Mouse (Mus musculus): ENCODE results near the gene Slco2b1. TPM values are rescaled to one million over a fixed set of nuclear protein-coding genes. Genes with fewer than 3 reads are reported as not detected.

Gene Slco2b1
- polyA plus RNA-seq, 1 experiment from 2014 or later, result 4.0 TPM

GRCm38 (mm10) chr7:99642078-99642477 lies 69.1 kb downstream of the Slco2b1 start:
- H3K36me3 ChIP-seq (ENCODE audit: control insufficient read depth, insufficient read depth, low read length), result no peaks in the 10 kb centered on the region
- H3K27me3 ChIP-seq (ENCODE audit: control insufficient read depth, insufficient read depth, low read depth, low read length), result no peaks in the 10 kb centered on the region
- no peak overlapping the region for H3K4me3 ChIP-seq (ENCODE audit: low read length)
- H3K9me3 ChIP-seq (ENCODE audit: control insufficient read depth, low read length), result no peaks in the 10 kb centered on the region
- no peak for ATAC-seq (ENCODE audit: low read depth)
- WGBS, result 16% methylated on average over 3 of the region's 3 CpGs
- no peak overlapping the region for H3K4me2 ChIP-seq (ENCODE audit: low read depth, low read length)
- H3K9ac ChIP-seq (ENCODE audit: low read length), result no peak overlapping the region
- no peak overlapping the region for H3K27ac ChIP-seq (ENCODE audit: low read length)
- H3K4me1 ChIP-seq (replicated peaks; ENCODE audit: control insufficient read depth, insufficient read depth, low read length), result no peaks in the 10 kb centered on the region

DNA sequence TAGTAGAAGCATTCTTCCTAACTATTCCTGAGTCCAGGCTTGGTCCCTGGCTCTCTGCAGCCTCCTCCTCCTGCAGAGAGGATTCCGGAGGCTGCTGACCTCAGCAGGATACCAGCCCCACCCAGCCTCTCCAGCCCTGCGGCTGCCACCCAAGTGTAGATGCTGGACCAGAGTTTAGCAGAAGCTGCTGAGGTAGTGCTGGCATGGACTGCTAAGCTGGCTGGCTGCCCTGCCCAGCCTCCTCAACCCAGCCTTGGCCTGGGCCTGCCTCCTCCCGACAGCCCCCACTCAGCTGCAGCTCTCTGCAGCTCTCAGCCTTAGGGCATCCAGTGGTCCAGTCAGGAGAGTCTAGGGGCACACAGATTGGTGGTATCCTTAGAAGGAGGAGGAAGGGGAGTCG lies 69.9 kb downstream of the Slco2b1 start:
- Histone ChIP-seq H3K9ac (ENCODE audit: low read length) (no peak overlapping the region), H3K9me3 (ENCODE audit: control insufficient read depth, low read length) (no peaks in the 10 kb centered on the region), H3K27ac (ENCODE audit: low read length) (no peak overlapping the region), H3K4me2 (ENCODE audit: low read depth, low read length) (no peak overlapping the region), H3K27me3 (ENCODE audit: control insufficient read depth, insufficient read depth, low read depth, low read length) (no peaks in the 10 kb centered on the region), H3K4me3 (ENCODE audit: low read length) (no peak overlapping the region), H3K36me3 (ENCODE audit: control insufficient read depth, insufficient read depth, low read length) (no peaks in the 10 kb centered on the region), H3K4me1 (replicated peaks; ENCODE audit: control insufficient read depth, insufficient read depth, low read length) (no peaks in the 10 kb centered on the region)
- peak; percentile 36; the same call in 1 of the 2 replicates for ATAC-seq (ENCODE audit: low read depth)
- 31% methylated on average over 4 of the region's 4 CpGs for WGBS

- Histone ChIP-seq H3K9me3 (ENCODE audit: control insufficient read depth, low read length) (no peaks in the 10 kb centered on the region), H3K36me3 (ENCODE audit: control insufficient read depth, insufficient read depth, low read length) (no peaks in the 10 kb centered on the region), H3K27ac (ENCODE audit: low read length) (no peak overlapping the region), H3K4me1 (replicated peaks; ENCODE audit: control insufficient read depth, insufficient read depth, low read length) (no peaks in the 10 kb centered on the region), H3K9ac (ENCODE audit: low read length) (no peak overlapping the region), H3K4me3 (ENCODE audit: low read length) (no peak overlapping the region), H3K4me2 (ENCODE audit: low read depth, low read length) (no peak overlapping the region), H3K27me3 (ENCODE audit: control insufficient read depth, insufficient read depth, low read depth, low read length) (no peaks in the 10 kb centered on the region; the same call in 1 of the 2 replicates)
- 74% methylated on average over 8 of the region's 8 CpGs for WGBS
- no peak for ATAC-seq (ENCODE audit: low read depth)
Observed at GRCm38 (mm10) chr7:99633966-99634665, 77.0 kb downstream of the Slco2b1 start.

- Histone ChIP-seq H3K36me3 (ENCODE audit: control insufficient read depth, insufficient read depth, low read length) (no peaks in the 10 kb centered on the region), H3K27ac (ENCODE audit: low read length) (no peak overlapping the region), H3K9ac (ENCODE audit: low read length) (no peak overlapping the region), H3K4me1 (replicated peaks; ENCODE audit: control insufficient read depth, insufficient read depth, low read length) (no peaks in the 10 kb centered on the region), H3K4me2 (ENCODE audit: low read depth, low read length) (no peak overlapping the region), H3K27me3 (ENCODE audit: control insufficient read depth, insufficient read depth, low read depth, low read length) (peaks cover 7% of the 10 kb centered on the region), H3K9me3 (ENCODE audit: control insufficient read depth, low read length) (no peaks in the 10 kb centered on the region), H3K4me3 (ENCODE audit: low read length) (no peak overlapping the region)
- 18% methylated on average over 6 of the region's 6 CpGs for WGBS
- ATAC-seq (ENCODE audit: low read depth), result no peak
Observed at GRCm38 (mm10) chr7:99632286-99632685, 78.9 kb downstream of the Slco2b1 start.

DNA sequence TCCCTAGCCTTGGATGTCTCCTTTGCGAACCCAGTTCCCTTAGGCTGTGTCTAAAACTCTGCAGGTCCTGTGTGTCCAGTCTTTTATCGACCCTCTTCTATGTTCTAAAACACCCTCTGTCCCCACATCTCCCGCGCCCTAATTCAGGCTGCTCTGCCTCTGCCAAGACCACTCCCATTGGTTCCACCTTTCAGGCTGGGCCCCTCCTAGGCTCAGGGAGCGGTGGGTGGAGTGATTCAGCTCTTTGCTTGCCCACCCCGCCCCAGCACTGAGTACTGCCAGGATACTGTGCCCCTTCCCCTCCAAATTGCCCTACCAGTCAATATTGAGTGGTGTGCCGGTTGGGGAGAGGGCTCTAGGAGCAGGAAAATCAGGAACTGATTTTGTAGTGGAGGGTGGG lies 83.8 kb downstream of the Slco2b1 start:
- H3K4me3 ChIP-seq (ENCODE audit: low read length), result no peak overlapping the region
- no peak overlapping the region for H3K4me2 ChIP-seq (ENCODE audit: low read depth, low read length)
- no peak overlapping the region for H3K27ac ChIP-seq (ENCODE audit: low read length)
- 3% methylated on average over 7 of the region's 7 CpGs for WGBS
- peaks cover 12% of the 10 kb centered on the region for H3K4me1 ChIP-seq (replicated peaks; ENCODE audit: control insufficient read depth, insufficient read depth, low read length)
- H3K9ac ChIP-seq (ENCODE audit: low read length), result no peak overlapping the region
- no peak for ATAC-seq (ENCODE audit: low read depth)
- no peaks in the 10 kb centered on the region for H3K36me3 ChIP-seq (ENCODE audit: control insufficient read depth, insufficient read depth, low read length)
- peaks cover 42% of the 10 kb centered on the region for H3K27me3 ChIP-seq (ENCODE audit: control insufficient read depth, insufficient read depth, low read depth, low read length)
- no peaks in the 10 kb centered on the region for H3K9me3 ChIP-seq (ENCODE audit: control insufficient read depth, low read length)

DNA sequence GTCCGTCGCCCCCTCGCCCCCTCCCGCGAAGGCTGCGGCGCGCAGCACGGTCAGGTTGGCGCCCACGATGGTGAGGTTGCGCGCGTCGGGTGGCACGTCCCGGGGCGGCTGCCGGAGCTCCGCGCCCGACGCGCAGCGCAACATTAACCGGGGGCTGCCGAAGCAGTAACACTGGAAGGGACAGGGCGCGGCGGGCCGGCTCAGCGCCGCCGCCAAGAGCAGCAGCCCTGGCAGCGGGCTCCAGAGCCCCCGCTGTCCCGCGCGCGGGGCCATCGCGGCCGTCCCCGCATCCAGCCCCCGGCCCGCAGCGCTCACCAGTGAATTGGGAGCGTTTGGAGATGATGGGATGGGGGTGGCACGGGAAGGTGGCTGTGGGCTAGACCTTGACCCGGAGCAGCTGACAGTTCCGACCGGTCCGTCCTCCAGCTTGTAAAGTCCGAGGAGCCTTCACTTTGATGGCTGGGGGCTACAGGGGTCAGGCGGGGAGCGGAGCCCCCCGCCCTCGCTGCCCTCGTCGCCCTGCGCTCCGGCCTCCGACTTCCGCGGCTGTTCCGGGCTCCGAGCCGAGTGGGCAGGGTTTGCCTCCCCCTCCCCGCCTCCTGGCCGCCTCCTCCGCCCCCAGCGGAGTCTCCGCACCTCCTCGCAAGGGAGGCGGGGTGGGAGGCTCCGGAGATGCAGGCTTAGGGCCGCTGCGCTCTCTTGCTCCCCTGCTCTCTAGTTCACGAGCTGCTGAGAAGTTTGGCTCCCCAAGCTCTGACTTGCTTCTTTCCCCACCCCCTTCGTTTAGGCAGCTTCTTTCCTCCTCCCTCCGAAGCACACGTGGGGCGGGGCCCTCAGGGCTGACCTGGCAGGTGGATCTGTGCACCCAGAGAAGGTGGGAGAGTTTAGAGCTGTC lies 84.5 kb downstream of the Slco2b1 start, which contains the start of gene Tpbgl:
TSS of gene Tpbgl (minus strand) at position 728 of the 895 bp plus-strand sequence.
- peak; percentile 61 for ATAC-seq (ENCODE audit: low read depth)
- peak within 1 kb of the TSS; percentile 44 for H3K9ac ChIP-seq (ENCODE audit: low read length)
- H3K9me3 ChIP-seq (ENCODE audit: control insufficient read depth, low read length), result no peaks in the 10 kb centered on the region
- H3K27me3 ChIP-seq (ENCODE audit: control insufficient read depth, insufficient read depth, low read depth, low read length), result peaks cover 43% of the 10 kb centered on the region
- under 1% methylated on average over 61 of the region's 83 CpGs for WGBS
- peak within 1 kb of the TSS; percentile 95 for H3K4me2 ChIP-seq (ENCODE audit: low read depth, low read length)
- no peak within 1 kb of the TSS for H3K27ac ChIP-seq (ENCODE audit: low read length)
- no peaks in the 10 kb centered on the region for H3K36me3 ChIP-seq (ENCODE audit: control insufficient read depth, insufficient read depth, low read length)
- H3K4me1 ChIP-seq (replicated peaks; ENCODE audit: control insufficient read depth, insufficient read depth, low read length), result peaks cover 12% of the 10 kb centered on the region
- peak within 1 kb of the TSS; percentile 53 for H3K4me3 ChIP-seq (ENCODE audit: low read length)

GRCm38 (mm10) chr7:99625722-99626375 lies 85.3 kb downstream of the Slco2b1 start:
- under 1% methylated on average over 75 of the region's 81 CpGs for WGBS
- H3K4me1 ChIP-seq (replicated peaks; ENCODE audit: control insufficient read depth, insufficient read depth, low read length), result peaks cover 12% of the 10 kb centered on the region
- peak overlapping the region; percentile 53 for H3K4me3 ChIP-seq (ENCODE audit: low read length)
- peak; percentile 91 for ATAC-seq (ENCODE audit: low read depth)
- H3K4me2 ChIP-seq (ENCODE audit: low read depth, low read length), result peak overlapping the region; percentile 95
- H3K36me3 ChIP-seq (ENCODE audit: control insufficient read depth, insufficient read depth, low read length), result no peaks in the 10 kb centered on the region
- H3K9me3 ChIP-seq (ENCODE audit: control insufficient read depth, low read length), result no peaks in the 10 kb centered on the region
- no peak overlapping the region for H3K27ac ChIP-seq (ENCODE audit: low read length)
- H3K9ac ChIP-seq (ENCODE audit: low read length), result peak overlapping the region; percentile 44
- peaks cover 43% of the 10 kb centered on the region for H3K27me3 ChIP-seq (ENCODE audit: control insufficient read depth, insufficient read depth, low read depth, low read length)

GRCm38 (mm10) chr7:99618860-99619259 lies 92.3 kb downstream of the Slco2b1 start:
- no peak overlapping the region for H3K27ac ChIP-seq (ENCODE audit: low read length)
- peaks cover 4% of the 10 kb centered on the region for H3K27me3 ChIP-seq (ENCODE audit: control insufficient read depth, insufficient read depth, low read depth, low read length)
- no peaks in the 10 kb centered on the region for H3K9me3 ChIP-seq (ENCODE audit: control insufficient read depth, low read length)
- no peaks in the 10 kb centered on the region for H3K36me3 ChIP-seq (ENCODE audit: control insufficient read depth, insufficient read depth, low read length)
- no peak overlapping the region for H3K4me3 ChIP-seq (ENCODE audit: low read length)
- no peak for ATAC-seq (ENCODE audit: low read depth)
- 4% methylated on average over 3 of the region's 3 CpGs for WGBS
- no peak overlapping the region for H3K4me2 ChIP-seq (ENCODE audit: low read depth, low read length)
- no peak overlapping the region for H3K9ac ChIP-seq (ENCODE audit: low read length)
- H3K4me1 ChIP-seq (replicated peaks; ENCODE audit: control insufficient read depth, insufficient read depth, low read length), result no peaks in the 10 kb centered on the region

DNA sequence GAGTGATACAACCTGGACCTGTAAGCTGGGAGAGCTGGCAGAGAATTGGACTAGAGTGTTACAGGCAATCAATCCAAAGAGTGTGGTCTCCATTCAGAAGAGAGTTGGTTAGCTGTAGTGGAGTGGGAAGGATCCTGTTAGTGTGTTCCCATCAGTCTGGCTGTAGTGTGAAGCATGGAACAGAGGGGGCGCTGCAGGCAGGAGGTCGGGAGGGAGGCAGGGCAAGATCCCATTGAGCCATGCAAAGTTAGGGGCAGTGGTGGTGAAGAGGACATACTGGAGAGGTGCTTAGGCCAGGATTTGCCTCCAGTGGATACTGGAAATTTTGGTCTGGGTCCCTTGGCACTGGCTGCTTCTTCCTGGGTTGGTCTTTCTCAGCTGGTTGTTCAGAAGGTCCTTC lies 92.9 kb downstream of the Slco2b1 start:
- ATAC-seq (ENCODE audit: low read depth), result no peak
- no peaks in the 10 kb centered on the region for H3K9me3 ChIP-seq (ENCODE audit: control insufficient read depth, low read length)
- H3K27me3 ChIP-seq (ENCODE audit: control insufficient read depth, insufficient read depth, low read depth, low read length), result peaks cover 2% of the 10 kb centered on the region; the same call in 1 of the 2 replicates
- no peak overlapping the region for H3K9ac ChIP-seq (ENCODE audit: low read length)
- WGBS, result 58% methylated on average over 2 of the region's 2 CpGs
- H3K36me3 ChIP-seq (ENCODE audit: control insufficient read depth, insufficient read depth, low read length), result no peaks in the 10 kb centered on the region
- no peak overlapping the region for H3K27ac ChIP-seq (ENCODE audit: low read length)
- no peaks in the 10 kb centered on the region for H3K4me1 ChIP-seq (replicated peaks; ENCODE audit: control insufficient read depth, insufficient read depth, low read length)
- H3K4me2 ChIP-seq (ENCODE audit: low read depth, low read length), result no peak overlapping the region
- no peak overlapping the region for H3K4me3 ChIP-seq (ENCODE audit: low read length)
